Mouse (Mus musculus) pancreas, adult 10 weeks (tissue): ENCODE results near the gene Sh3pxd2b. TPM values are rescaled to one million over a fixed set of nuclear protein-coding genes. Genes with fewer than 3 reads are reported as not detected.

Experiments used
- polyA plus RNA-seq: library from polyadenylated mRNA; stranded (reverse); fragments of 350-450 nt; fragmentation: Illumina TruSeq; extraction: RNeasy Lipid Tissue Mini Kit (QIAGEN cat#74804); gene quantifications from one replicate; pipeline ENCODE4 v1.2.3, GENCODE M21; 2015; ENCODE audit warnings: low read depth, low replicate concordance; ENCODE audit not compliant: insufficient read depth

Gene Sh3pxd2b
- polyA plus RNA-seq, result 2.8 TPM

GRCm38 (mm10) chr11:32347607-32348432 lies at the start of gene Sh3pxd2b:
Gene Sh3pxd2b (plus strand): TSS chr11:32347820.

GRCm38 (mm10) chr11:32299865-32300264 lies 47.8 kb upstream of the Sh3pxd2b start, which contains the start of gene Hbq1a:
Gene Hbq1a (plus strand): TSS chr11:32300069.

GRCm38 (mm10) chr11:32454800-32455506 lies 107.3 kb downstream of the Sh3pxd2b start, which contains the start of gene Ubtd2:
Gene Ubtd2 (plus strand): TSS chr11:32455370.

Other genes starting within 250 kb of the Sh3pxd2b start
- not detected for gene Il9r, start 147.5 kb upstream of the Sh3pxd2b start, polyA plus RNA-seq
- gene Snrnp25, start 142.4 kb upstream of the Sh3pxd2b start, polyA plus RNA-seq, result 2.9 TPM
- 21.8 TPM for gene Rhbdf1, start 125.5 kb upstream of the Sh3pxd2b start, polyA plus RNA-seq
- gene Mpg, start 121.3 kb upstream of the Sh3pxd2b start, polyA plus RNA-seq, result 7.2 TPM
- gene Nprl3, start 80.1 kb upstream of the Sh3pxd2b start, polyA plus RNA-seq, result 15.8 TPM
- gene Hba-x, start 71.4 kb upstream of the Sh3pxd2b start, polyA plus RNA-seq, result not detected
- gene Hba-a1, start 64.3 kb upstream of the Sh3pxd2b start, polyA plus RNA-seq, result 1,664 TPM
- gene Hbq1b, start 60.9 kb upstream of the Sh3pxd2b start, polyA plus RNA-seq, result not detected
- 1,706 TPM for gene Hba-a2, start 51.3 kb upstream of the Sh3pxd2b start, polyA plus RNA-seq
- gene Hbq1a, start 47.8 kb upstream of the Sh3pxd2b start, polyA plus RNA-seq, result not detected
- gene Ubtd2, start 107.5 kb downstream of the Sh3pxd2b start, polyA plus RNA-seq, result 2.9 TPM
- not detected for gene Efcab9, start 184.3 kb downstream of the Sh3pxd2b start, polyA plus RNA-seq
- 3.8 TPM for gene Stk10, start 185.5 kb downstream of the Sh3pxd2b start, polyA plus RNA-seq